In the genomic region with DNA sequence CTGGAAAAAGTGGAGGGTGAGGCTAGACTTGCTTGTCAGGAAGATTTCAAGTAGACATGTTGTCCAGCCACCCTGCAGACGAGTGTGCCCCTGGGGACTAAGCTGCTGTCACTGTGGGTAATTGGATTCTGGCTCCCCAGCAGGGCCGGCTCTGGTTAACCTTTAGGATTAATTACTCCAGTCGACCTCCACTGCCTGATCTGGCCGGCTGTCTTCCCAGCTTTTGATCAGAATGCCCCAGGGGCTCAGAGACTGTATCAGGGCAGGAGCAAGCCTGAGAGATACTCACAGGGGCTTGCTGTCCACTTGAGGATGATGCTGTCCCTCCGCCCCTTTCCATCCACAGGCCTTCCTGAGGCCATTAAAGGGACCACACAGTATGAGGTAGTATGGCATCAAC, we compare ENCODE assay signal across 14 mouse cellular contexts.
DNase-seq lines count a peak whose midpoint lies in the region; ATAC-seq and TF ChIP-seq lines count a peak whose summit lies in the region.
"Had no signal": no experiment of that assay in that cellular context is flagged by ENCODE, and none has a peak within 500 bp of the region (broad histone marks: within the 10 kb centered on the region; RNA-seq: fewer than 3 reads in every experiment).

No protein-coding gene starts in this region.

- TF ChIP-seq CTCF in layer of hippocampus, adult 2 months (conservative IDR thresholded peaks at IDR 0.05): no peak

- no peak for DNase-seq in layer of hippocampus, adult 2 months (ENCODE audit: low spot score in 2 of 2)
- DNase-seq in layer of hippocampus, adult 8-10 months (ENCODE audit: low spot score in 2 of 2): no peak
- DNase-seq in hindbrain, embryonic 10.5 days (ENCODE audit: low spot score): peak; percentile 57
- peak; percentile 86 for DNase-seq in retina, postnatal 1 day
- DNase-seq in adipocyte (ENCODE audit: low spot score): no peak
- DNase-seq in layer of hippocampus, postnatal 10 days (ENCODE audit: low spot score in 2 of 2): no peak
- DNase-seq: adrenal gland, postnatal 10 days; cerebellum, adult 18-20 months; gastrocnemius, postnatal 14 days; thymus, postnatal 14 days had no signal

- no peak overlapping the region for H3K4me3 ChIP-seq in layer of hippocampus, adult 2 months
- no peak overlapping the region for H3K4me3 ChIP-seq in hindbrain, embryonic 10.5 days
- no peak overlapping the region for H3K4me3 ChIP-seq in midbrain, embryonic 12.5 days
- H3K4me3 ChIP-seq: embryonic facial prominence, embryonic 13.5 days; liver, embryonic 15.5 days had no signal

- no peaks in the 10 kb centered on the region for H3K9me3 ChIP-seq in hindbrain, embryonic 10.5 days
- H3K9me3 ChIP-seq in midbrain, embryonic 12.5 days: no peaks in the 10 kb centered on the region
- H3K9me3 ChIP-seq: embryonic facial prominence, embryonic 13.5 days; liver, embryonic 15.5 days had no signal

- H3K4me1 ChIP-seq in hindbrain, embryonic 10.5 days (replicated peaks): peaks cover 58% of the 10 kb centered on the region
- peaks cover 49% of the 10 kb centered on the region for H3K4me1 ChIP-seq in midbrain, embryonic 12.5 days
- H3K4me1 ChIP-seq: liver, embryonic 15.5 days had no signal

- ATAC-seq in midbrain, embryonic 12.5 days (ENCODE audit: low FRiP score, low read depth): peak; percentile 27
- no peak for ATAC-seq in megakaryocyte-erythroid progenitor cell, adult 5-6 weeks (replicated peaks; ENCODE audit: low FRiP score, low TSS enrichment, poor library complexity, severe bottlenecking)

- H3K27me3 ChIP-seq in hindbrain, embryonic 10.5 days (ENCODE audit: insufficient read depth, poor library complexity, severe bottlenecking): no peaks in the 10 kb centered on the region
- no peaks in the 10 kb centered on the region for H3K27me3 ChIP-seq in midbrain, embryonic 12.5 days
- H3K27me3 ChIP-seq: embryonic facial prominence, embryonic 13.5 days; liver, embryonic 15.5 days had no signal

- peak overlapping the region; percentile 67 for H3K27ac ChIP-seq in layer of hippocampus, adult 2 months
- H3K27ac ChIP-seq in hindbrain, embryonic 10.5 days: peak overlapping the region; percentile 71
- peak overlapping the region; percentile 75 for H3K27ac ChIP-seq in midbrain, embryonic 12.5 days (replicated peaks)
- H3K27ac ChIP-seq: embryonic facial prominence, embryonic 13.5 days; liver, embryonic 15.5 days had no signal

- no peaks in the 10 kb centered on the region for H3K36me3 ChIP-seq in hindbrain, embryonic 10.5 days
- H3K36me3 ChIP-seq in midbrain, embryonic 12.5 days: no peaks in the 10 kb centered on the region
- H3K36me3 ChIP-seq: embryonic facial prominence, embryonic 13.5 days; liver, embryonic 15.5 days had no signal

- no peak overlapping the region for H3K4me2 ChIP-seq in midbrain, embryonic 12.5 days (replicated peaks)
- H3K4me2 ChIP-seq: embryonic facial prominence, embryonic 13.5 days; liver, embryonic 15.5 days had no signal

- WGBS in hindbrain, embryonic 10.5 days: 10% methylated on average over 5 of the region's 5 CpGs
- 3% methylated on average over 5 of the region's 5 CpGs for WGBS in midbrain, embryonic 12.5 days

- no peak overlapping the region; the same call in 1 of the 2 replicates for H3K9ac ChIP-seq in midbrain, embryonic 12.5 days (replicated peaks)
- H3K9ac ChIP-seq: embryonic facial prominence, embryonic 13.5 days; liver, embryonic 15.5 days had no signal

Comparison
In these comparisons a context has a peak if more than half of its experiments do, and no peak if none do; other contexts are left out.
1. DNase-seq: peak in hindbrain, embryonic 10.5 days (single experiment) and retina, postnatal 1 day (single experiment); none in layer of hippocampus, adult 2 months (0 of 2), layer of hippocampus, adult 8-10 months (0 of 2), adipocyte (single experiment) and layer of hippocampus, postnatal 10 days (0 of 2).
2. Peak in every context shown above with its lines, with median percentiles within 50 percentile points of each other: H3K27ac ChIP-seq.